Mouse (Mus musculus) neural tube, embryonic 10.5 days (tissue): Measurements from ENCODE around the gene Trpm1.
A peak's percentile ranks its signal among the peaks of the same experiment; 100 is the strongest.
"Not testable (repeated sequence)": the region's sequence is repeated elsewhere in the genome, so short reads cannot be mapped to it uniquely, and the experiment has no call there.

Source experiments
- DNase-seq: peaks from one replicate; pipeline ENCODE4 v3.0.0-alpha.2; 2017; ENCODE audit warnings: low spot score; ENCODE audit errors: extremely low spot score

Trpm1 gene

DNA sequence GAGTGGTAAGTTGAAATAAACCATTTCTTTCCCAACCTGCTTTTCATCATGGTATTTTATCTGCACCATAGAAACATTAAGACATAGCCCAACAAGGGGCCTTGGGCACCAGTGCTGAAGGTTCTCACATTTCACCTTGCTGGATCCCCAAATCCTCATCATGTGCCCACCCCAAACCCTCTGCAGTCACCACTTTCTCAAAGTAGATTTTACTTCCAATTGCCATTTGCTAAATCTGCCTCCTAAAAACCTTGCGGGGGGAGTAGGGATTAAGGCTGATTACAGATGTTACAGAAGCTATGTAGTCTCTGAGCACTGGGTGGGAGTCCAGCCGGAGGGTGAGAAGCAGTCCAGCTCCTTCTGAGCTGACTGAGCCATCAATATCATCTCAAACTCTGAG is at the start of gene Trpm1:
TSS of gene Trpm1 (plus strand) at position 301 of the 400 bp plus-strand sequence.
- DNase-seq: no peak

DNA sequence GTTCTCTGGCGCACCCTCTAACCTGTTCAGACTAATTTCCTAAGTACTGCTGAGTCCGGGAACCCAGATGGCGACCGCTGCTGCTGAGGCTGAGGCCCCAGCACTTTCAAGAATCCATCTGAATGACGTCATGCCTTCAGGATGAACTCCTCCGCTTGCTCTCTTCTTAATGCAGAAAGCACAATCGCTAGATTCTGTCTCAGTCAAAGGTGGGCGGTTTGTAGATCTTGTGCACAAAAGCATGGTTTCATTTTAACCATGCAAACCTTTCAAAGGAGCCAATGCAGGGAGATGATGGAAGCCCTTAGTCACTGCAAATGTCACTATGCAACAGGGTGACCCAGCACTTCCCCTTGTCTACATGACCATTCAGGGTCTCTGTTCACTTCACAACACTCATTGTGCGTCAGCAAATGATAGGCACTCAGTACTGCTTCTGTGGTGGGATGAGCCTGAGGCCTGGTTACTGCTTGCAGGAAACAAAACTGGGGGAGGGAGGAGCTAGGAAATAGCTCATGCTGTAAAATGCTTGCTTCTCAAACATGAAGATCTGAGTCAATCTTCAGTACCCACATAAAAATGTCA is 31.4 kb upstream of the Trpm1 start:
- no peak for DNase-seq

DNA sequence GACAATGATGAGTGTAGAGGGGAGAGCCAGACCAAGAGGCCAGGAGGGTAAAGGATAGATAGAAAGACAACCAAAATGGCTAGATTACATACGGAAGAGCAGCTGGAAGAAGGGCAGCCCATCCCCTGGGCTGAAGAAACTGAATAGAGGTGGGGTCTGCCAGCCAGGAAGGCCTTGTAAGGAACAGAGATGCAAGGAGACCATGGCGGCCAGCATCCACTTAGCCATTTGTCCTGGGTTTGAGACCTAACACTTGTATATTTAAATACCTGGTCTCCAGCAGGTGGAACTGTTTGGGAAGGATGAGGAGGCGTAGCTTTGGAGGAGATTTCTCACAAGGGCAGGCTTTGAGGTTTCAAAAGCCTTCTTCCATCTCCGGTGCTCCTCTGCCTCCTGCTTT is 29.9 kb upstream of the Trpm1 start:
- DNase-seq: no peak

DNA sequence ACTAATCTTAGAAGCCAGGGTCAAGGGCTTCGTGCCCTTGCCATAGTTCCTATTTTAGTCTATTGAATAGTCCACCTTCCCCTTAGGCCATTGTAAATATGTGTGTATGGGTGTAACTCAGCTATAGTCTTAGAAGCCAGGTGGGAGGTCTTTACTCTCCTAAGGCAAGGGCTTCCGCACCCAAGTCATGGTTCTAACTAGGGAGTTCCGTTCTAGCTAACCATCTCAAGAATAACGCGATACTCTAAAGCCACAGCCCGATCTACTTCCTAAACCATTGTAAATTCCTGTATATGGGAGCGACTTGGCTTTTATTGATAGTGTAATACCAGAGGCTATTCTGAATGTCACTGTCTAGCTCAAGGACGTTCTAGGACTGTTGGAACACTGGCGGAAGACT is 27.6 kb upstream of the Trpm1 start:
- not testable (repeated sequence) for DNase-seq

DNA sequence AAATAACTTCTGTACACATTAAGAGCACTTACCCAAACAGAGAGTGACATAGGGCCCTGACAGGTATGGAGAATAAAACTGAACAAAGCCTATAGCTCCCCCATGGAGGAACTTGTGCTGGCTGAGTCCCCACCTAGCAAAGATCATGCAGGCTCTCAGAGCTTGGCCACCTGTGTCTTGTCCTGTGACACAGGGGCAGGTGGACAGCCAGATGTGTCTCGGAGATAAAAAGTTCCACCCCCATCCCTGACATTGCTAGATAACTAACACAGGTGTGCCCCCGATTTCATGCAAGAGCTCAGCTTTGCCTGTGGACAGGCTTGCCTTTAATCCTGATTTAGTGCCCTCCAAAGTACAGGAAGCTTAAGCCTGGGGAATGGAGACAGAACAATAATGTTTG is 13.8 kb upstream of the Trpm1 start:
- no peak for DNase-seq

DNA sequence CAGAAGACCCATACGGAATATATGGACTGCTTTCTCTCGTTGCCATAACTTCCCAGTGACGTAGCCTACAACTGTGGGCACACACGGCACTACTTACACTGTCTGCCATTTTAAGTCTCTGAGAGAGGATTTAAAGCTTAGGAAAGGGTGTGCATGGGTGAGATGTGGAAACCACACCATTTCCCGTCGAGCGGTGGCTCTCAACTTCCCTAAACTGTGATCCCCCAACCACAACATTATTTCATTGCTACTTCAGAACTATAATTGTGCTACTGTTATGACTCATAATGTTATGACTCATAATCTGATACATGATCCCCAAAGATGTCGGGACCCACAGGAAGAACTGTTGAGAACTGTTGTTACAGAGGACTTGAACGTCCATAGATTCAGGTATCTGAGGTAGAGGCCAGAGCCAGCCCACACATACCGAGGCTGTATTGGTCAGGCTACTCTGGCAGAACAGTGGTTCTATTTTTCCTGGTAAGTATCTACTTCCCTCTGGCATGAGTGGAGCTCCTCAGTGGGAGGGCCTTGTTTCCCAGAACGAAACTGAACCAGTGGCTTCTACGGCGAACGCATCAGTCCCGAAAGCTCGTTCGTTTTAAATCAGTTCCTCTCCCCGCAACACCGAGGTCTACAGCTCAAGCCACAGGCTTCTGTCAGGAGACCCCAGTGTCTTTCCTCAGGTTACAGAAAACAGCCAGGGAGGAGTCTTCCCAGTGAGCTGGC is 12.2 kb upstream of the Trpm1 start:
- no peak for DNase-seq

DNA sequence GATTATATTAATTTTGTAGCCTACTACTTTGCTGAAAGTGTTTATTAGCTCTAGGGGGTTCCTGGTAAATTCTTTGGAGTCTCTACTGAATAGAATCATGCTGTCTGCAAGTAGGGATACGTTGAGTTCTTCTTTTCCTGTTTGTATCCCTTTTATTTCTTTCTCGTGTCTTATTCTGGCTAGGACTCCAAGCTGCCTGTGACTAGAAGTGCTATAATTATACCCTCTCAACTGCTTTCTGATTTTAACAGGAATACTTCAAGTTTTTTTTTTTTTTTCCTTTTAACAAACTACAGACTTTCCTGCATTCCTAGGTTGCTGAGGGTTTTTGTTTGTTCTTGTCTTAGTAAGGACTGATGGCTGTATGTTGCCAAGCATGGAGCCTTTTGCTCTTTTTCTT is 4.3 kb upstream of the Trpm1 start:
- no peak for DNase-seq

DNA sequence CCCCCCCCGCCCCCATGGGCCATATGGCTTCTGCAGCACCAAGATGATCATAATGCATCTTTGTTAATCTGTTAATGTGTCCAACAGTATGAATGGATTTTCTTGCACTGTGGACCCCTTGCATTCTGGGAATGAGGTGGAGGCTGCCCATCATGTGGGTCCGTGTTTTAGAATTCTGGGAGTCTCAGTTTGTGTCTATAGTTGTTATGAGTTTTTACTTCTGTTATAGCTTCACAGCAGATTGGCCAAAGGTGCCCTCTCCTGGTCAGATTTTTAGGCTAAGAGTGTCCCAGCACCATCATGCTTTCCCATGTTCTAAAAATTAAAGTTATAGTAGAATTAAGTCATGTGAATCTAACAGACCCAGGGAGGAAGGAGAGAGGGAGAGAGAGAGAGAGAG is 3.9 kb upstream of the Trpm1 start:
- no peak for DNase-seq

DNA sequence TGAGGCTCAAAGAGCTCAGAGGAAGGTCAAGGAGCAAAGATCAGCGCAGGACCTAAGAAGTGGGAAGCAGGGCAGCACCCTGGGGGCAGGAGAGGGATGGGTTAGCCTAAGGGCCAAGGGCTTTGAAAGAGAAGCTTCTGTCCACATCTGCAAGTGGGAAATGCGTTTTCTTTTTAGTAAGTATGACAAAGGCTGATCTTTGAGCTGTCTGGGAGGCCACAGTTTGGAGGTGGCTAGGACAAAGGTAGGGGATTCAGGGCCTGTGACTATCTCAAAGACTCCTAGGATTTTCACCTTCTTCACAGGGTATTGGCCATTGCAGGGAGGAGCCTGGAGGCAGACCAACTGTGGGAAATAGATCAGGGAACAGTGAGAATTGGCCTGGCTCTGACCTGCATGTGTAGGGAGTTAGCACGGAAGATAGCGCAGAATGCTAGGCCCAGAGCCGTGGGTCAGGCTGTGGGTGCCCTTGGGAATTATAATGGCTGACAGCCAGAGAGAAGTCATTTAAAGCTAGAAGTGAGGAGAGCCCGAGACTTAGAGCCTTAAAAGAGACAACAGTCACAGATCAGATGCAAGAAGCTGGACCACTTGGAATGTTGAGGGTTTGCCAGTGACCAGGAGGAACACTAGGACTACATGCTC is 3.1 kb upstream of the Trpm1 start:
- DNase-seq: no peak

DNA sequence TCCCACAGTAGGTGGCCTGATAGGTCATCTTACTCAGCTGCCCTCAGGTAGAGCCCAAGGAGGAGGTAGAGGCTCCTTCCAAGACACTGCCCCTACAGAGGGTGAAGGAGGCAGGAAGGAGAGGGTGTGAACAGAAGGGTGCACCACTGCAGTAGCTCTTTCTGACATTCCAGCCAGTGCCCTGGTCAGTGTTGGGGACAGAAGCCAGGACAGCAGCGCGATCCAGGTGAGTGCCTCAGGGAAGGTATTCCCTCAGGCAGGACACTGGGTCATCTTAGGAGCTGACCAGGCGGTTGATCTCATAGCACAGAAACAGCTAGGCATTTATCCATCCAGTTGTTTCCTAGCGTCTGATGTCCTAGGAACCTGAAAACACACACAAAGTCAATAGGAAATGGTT is 1.6 kb downstream of the Trpm1 start:
- DNase-seq: no peak

DNA sequence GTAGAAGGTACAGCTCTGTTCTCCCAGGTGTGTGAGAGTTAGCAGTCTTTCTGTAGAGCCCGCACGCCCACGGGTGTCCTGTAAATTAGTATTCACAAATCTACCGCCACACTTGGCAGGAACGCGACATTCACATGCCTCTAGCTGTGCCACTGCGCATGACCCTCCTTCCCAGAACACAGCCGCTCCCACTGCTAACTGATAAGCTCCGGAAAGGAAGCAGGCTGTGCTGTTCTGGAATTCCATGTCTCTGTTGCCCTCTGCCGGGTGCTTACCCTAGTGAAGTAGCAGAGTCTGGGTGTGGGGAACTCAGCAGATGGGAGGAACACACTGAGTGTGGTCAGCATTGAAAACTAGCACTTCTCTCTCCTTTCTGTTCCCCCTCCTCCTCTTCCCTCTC is 2.1 kb downstream of the Trpm1 start:
- peak; percentile 46 for DNase-seq

DNA sequence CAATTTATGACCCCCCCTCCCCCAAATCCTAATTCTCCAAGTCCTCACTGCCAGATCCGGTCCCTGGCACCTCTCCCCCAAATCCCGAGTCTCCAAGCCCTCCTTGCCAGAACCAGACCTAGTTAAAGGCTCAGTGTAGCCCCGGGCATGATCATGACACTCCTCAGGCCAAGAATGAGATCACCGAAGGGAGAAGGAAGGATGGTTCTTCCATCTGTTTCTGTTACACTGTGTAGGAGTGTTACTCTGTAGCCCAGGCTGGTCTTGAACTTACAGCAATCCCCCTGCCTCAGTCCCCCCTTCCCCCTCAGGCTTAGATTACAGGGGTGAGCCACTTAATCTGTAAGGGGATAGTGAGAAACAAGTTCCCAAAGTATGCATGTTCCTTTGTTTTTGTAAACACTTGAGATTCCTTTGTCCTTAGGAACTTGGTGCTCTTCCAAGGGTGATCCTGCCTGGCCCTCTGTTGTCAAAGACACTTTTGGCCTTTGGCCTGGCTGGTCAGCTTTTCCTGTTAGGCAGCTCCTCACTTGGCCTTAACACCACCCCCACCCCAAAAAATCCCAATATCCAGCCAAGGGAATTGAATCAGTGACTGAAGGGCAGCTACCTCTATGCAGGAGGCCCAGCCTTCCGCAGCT is 2.8 kb downstream of the Trpm1 start:
- no peak for DNase-seq

DNA sequence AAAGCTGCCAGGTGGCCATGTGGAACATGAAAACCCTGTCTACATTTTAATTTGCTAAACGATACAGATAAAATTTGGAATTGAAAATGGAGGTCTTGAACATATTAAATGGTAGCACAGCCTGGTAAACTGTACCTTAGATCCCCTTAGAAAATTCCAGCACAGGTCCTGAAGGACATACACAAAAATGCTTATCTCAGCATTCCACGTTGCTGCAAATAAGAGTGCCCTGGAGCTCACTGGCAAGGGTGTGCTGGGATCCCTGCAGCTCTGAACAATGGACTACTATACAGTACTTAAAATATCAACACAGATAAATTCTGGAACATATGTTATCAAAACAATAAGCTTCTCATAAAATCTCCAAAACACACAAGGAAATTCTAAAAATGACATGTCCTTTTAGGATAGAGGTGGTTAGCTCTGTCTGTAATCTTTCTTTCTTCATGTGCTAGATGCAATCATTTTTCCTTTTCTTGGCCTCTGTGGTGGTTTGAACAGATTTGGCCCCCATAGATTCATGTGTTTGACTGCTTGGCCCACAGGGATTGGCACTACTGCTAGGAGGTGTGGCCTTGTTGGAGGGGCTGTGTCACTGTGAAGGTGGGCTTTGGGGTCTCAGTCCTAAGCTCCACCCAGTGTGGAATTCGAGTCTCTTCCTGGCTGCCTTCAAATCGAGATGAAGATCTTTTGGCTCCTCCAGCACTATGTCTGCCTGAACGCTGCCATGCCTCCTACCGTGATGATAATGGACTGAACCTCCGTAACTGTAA is 3.5 kb downstream of the Trpm1 start:
- no peak for DNase-seq

DNA sequence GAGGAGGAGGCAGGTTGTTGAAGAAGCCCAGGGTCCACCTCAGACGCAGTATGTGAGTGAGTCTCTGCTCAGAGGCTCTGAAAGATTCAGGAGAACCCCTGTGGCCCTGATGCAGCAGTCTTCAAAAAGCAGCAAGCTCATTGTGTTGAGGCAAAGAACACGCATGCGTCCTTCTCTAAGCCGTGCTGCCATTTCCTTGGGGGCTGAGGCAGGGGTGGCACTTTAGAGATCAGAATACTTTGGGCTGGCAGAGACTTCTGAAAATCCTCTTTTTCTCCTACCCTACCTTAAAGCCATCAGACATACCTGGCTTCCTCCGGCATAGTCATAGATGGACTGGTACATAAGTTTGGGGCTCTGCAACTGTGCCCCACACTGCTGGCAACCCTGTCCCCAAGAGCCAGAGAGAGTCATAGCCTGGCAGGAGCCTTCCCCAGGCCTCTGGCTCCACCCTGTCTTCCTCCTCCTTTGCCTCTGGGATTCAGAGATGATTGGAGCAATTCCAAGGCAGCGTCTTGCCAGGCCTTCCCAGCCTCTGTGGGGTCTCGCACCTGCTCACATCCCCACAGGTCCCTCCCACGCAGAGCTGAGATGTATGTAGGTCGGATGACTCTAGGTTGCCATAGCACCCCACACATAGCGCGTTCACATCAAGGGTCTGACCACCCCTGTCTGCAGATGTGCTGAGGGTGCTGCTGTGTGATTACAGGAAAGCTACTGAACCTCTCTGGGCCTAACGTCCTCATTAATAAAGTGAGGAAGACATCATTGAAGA is 4.8 kb downstream of the Trpm1 start:
- DNase-seq: no peak

DNA sequence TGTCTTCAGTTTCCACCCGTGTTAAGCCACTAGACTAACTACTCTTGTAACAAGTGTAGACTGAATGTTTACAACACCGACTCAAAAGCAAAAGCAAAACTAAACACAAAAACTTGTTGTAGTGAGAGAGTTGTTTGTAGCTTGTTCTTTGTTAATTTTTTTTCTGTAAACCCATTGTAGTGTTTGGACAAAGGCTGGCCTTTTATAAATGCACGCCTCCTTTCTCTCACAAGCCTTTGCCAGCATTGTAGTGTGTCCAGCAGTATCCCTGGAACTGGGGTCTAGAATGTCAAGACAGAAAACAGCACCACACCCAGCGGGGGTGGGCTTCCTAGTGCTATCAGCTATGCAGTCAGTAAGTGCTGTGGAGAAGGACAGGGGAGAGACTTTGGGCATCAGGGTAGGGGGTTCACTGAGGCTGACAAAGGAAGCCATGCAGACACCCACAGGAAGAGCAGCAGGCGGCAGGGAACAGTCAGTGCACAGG is 5.5 kb downstream of the Trpm1 start:
- DNase-seq: no peak

DNA sequence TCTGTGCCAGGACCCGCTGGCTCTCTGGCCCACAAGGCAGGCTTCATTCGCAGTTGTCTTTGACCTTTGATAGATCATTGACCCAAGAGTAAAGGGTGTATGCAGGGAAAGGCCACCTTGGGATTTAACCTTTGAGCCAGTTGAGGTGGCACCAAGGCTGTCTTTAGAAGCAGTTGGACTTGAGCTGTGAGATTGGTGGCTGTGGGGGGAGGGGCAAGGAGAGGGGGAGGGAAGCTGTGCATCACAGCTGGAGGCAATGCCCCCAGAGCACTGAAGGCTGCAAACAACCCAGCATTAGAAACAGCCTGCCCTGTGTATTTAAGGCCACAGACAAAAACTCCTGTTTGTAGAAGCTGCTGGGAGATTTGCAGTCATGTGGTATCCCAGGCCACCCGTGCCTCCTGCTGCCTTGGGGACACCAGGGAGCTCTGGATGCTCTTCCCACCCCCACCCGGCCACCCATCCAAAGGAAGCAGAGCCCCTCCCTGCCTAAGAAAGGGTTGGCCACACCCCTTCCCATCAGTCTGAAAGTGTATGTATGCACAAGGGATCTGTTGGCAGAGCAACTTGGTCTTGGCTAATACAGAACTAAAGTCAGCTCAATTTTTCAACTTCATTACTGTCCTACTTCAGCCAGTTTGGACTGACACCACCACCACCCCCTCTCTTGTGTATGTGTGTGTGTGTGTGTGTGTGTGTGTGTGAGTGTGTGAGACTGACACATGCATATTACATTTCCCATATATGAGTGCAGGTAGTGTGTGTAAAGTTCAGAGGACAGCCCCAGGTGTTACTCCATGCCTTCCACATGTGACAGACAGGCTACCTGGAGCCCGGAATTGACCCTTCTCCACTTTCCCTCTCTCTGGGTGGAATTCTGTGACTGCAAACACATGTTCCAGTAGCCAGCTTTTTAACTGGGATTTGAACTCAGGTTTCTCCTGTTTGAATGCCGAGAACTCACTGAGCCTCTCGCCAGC is 6.3 kb downstream of the Trpm1 start:
- no peak for DNase-seq

DNA sequence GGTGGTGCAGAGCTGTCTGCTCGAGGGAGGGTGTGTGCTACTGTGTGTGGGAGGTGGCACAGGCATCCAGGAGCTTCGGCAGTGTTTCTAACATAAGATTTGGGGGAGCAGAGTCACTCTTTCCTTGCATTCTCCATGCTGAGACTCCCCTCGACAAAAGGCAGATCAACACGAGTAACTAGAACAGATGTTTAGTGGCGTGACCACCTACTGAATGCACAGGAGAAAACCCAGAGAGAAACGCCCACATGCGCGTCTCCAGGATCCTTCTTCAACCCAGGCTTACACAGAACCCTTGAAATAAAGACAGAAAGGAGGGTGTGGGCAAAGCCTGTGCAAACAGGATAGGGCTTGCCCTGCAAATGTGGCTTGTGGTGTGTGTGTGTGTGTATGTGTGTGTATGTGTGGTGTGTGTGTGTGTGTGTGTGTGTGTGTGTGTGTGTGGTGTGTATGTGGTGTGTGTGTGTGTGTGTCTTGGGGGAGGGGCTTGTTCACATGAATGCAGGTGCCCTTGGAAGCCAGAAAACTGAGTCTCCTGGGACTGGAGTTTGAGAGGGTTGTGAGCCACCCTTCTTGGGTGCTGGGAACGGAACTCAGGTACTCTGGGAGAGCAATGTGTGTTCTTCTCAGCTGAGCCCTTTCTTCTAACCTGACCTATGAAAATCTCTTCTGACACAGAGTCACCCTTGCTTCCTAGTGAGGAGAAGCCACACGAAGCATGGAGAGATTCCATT is 7.3 kb downstream of the Trpm1 start:
- no peak for DNase-seq

DNA sequence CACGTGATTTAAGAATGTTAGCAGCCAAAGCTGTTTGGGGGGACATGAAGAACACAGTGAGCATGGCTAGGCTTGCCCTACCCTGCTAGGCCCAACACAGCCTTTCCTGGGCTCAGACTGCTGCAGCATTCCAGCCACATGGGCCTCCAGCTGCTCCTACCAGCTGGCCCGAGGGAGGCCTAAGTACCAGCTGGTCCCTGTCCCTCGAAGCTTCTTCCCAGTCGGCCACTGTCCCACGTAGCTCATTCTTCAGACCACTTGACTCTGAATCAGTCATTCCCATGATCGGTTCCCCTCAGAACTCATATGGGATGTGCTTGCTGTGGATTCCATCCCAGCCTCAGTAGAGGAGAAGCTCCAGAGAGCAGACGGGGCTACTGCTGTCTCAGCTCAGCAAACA is 8.4 kb downstream of the Trpm1 start:
- DNase-seq: no peak

DNA sequence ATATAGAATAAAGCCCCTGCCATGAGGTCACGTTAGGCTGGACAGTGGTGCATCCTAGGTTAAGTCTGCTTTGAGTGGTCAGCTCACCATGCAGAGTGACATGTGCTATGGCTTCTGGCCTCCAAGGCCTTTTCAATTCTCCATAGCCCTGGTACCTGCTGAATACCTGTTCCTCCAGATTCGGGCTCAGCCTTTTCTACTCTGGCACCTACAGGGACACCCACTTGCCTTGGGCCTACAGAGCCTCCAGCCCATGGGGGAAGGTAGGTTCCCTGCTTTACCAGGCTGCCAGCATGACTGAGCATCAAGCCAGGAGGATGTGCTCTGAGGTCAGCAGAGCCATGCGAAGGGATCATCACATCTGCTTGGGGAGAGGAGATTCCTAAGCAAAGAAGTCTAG is 9.5 kb downstream of the Trpm1 start:
- DNase-seq: no peak
